Mouse (Mus musculus) gastrocnemius, adult 2 months (tissue): Measurements from ENCODE around the gene Crtam. TPM values are rescaled to one million over a fixed set of nuclear protein-coding genes. Genes with fewer than 3 reads are reported as not detected.

Source experiments
- DNase-seq: peaks from one replicate; pipeline ENCODE4 v3.0.0; 2022
- H3K27ac ChIP-seq: fragments of 200-600 bp; 2 replicates; pipeline ENCODE4 v1.8.1; 2022; ENCODE audit warnings: mild to moderate bottlenecking
- H3K4me3 ChIP-seq: fragments of 200-600 bp; 2 replicates; pipeline ENCODE4 v1.8.1; 2022; ENCODE audit warnings: mild to moderate bottlenecking, moderate library complexity
- CTCF ChIP-seq: fragments of 200-600 bp; IDR thresholded peaks from 2 replicates; pipeline ENCODE4 v1.8.1; 2022; ENCODE audit warnings: antibody characterized with exemption, mild to moderate bottlenecking, moderate library complexity
- intact Hi-C: fragments of 180-260 bp; cut with DNase I; formaldehyde crosslinking; loops from one replicate; pipeline ENCODE4 v1.15.1; 2025
- total RNA-seq, 2 experiments: library from RNA; stranded (reverse); gene quantifications; 2 replicates each; pipeline ENCODE4 v1.2.3; 2021

Gene Crtam
- total RNA-seq, 2 experiments from 2014 or later = not detected

DNA sequence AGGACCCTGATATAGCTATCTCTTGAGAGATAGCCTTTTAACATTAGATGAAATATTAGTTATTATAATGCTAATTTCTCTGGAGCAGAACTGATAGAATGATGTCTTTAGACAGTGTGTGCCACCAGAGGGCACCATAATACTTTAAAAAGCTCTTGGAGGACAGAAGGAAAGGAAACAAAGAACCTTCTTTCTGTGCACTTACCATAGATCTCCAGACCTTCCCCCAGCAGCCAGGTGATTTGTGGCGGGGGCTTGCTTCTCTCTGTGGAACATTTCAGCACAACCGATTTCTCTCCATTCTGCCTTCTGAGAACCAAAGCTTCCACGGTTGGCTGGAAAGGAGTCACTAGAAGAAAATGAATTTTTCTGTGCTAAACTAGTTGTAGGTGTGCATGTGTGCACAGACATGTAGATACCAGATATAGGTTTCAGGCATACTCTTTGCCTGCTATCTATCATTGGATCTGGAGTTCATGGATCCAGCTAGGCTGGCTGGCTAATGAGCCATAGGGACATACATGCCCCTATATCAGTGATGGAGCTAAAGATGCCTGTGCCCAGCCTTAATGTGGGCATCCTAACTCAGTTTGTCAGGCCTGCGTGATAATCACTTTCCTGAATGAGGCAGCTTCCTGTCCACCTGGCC, 14.4 kb downstream of the Crtam start:
- Histone ChIP-seq H3K4me3 (no peak overlapping the region), H3K27ac (no peak overlapping the region)
- TF ChIP-seq CTCF = peak; percentile 68
- peak; percentile 29 for DNase-seq
- intact Hi-C loops = loop anchor here (2.0 to 10.0 kb wide), 2 partner anchors 155 to 201 kb away; no protein-coding TSS in a partner anchor

DNA sequence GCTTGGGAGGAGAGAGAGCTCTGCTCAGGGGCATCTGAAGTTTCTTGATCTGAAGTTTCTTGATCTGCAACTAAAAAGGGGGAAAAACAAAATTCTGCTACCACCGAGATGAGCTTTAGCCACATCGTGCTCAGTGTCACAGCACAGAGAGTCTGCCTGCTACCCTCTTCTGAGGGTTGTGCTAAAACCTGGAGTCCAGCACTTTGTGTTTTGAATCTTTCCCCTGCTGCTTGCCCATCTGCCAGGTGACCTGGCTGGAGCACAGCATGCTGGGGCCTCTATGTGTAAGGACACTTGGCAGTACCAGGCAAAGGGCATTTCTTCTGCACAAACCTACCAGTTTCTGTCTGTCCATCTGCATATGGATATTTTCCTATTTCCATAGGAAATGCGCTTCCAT, 20.1 kb downstream of the Crtam start:
- no peak for TF ChIP-seq CTCF
- no peak for DNase-seq
- intact Hi-C loops = loop anchor here (10.0 kb wide), 1 partner anchor 150 kb away; no protein-coding TSS in a partner anchor
- Histone ChIP-seq H3K27ac (no peak overlapping the region), H3K4me3 (no peak overlapping the region)

DNA sequence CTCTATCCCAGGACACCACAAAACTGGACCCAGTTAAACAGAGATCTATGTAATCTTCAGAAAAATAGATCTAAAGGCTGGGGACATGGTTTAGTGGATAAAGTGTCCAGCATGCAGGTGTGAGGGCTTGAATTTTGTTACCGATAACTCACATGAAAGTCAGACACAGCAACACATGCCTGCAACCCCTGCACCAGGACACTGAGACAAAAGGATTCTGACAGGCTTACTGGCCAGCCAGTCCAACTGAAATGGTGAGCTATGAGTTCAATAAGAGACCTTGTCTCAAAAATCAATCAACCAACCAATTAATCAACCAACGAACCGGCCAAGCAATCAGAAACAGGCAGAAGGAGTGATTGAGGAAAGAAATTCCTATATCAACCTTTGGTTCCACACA, 20.7 kb downstream of the Crtam start:
- intact Hi-C loops = loop anchor here (10.0 kb wide), 1 partner anchor 149 kb away; no protein-coding TSS in a partner anchor
- Histone ChIP-seq H3K4me3 (no peak overlapping the region), H3K27ac (no peak overlapping the region)
- TF ChIP-seq CTCF = no peak
- DNase-seq = no peak

DNA sequence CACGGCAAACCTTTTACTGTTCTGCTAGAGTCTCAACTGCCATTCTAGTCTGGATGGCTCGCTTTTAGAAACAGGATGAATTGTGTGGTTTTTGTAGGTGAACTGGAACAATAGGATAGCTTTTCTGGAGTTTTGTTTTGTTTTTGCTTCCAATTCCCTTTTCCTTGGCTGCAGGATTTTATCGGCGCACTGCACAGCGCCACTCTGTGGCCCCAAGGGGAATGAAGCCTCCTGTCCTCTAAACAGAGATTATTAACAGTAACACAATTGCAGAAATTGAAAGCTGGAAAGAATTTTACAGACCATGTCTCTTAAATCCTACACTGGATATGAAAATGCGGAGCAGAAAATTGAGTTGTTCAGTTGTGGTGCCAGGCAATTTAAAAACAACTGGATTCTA, 21.9 kb downstream of the Crtam start:
- TF ChIP-seq CTCF = peak; percentile 71
- no peak for DNase-seq

DNA sequence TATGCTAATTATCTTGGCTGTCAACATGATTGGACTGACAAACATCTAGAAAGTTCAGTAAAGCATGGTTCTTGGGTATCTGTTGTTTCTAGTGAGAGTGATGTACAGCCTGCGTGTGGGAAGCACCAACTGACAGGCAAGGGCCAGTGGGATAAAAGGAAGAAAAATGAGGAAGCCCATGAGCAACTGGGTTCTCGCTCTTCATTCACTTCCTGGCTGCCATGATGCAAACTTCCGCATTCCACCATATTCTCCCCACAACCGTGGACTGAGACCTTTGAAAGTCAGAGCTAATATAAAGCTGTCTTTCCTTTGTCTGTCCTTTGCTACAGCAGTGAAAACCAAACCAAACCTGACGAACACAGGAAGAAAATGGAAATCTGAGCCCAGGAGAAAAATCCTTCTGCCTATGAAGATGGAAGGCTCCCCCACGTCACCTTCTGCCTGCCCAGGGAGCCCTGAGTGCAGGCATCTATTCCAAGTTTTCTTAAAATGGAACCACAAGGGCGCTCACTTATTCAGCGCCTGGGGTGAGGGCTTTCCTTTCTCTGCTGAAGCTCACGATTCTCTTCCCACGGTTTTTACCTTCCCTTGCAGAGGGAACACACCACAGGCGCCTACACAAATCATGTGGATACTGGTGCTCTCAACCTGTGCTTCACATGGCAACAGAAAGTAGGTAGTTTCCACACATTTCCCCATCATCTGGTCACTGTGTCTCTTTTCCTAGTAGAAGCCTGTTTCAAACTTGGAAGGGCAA, 30.2 kb downstream of the Crtam start:
- no peak for DNase-seq
- intact Hi-C loops = no loop called here
- no peak overlapping the region for H3K27ac ChIP-seq
- no peak for TF ChIP-seq CTCF
- no peak overlapping the region for H3K4me3 ChIP-seq

More for the DNA sequence above, 21.9 kb downstream of the Crtam start:
- intact Hi-C loops = loop anchor here (10.0 kb wide), 1 partner anchor 148 kb away; no protein-coding TSS in a partner anchor
- H3K27ac ChIP-seq = no peak overlapping the region
- H3K4me3 ChIP-seq = no peak overlapping the region

DNA sequence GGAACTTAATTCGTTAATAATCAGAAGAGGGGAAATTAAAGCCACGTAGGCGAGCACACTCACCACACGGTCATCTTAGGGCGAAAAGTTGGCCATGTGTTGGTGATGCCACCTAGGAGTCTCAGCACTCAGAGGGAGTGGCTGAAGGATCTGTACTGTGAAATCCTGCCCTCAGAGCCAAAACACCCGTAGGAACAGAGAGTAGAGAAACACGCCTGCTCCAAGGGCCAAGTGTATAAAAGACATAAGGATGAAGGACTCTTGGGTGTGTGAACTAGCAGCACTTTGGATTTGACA, 40.1 kb downstream of the Crtam start:
- Histone ChIP-seq H3K4me3 (no peak overlapping the region), H3K27ac (no peak overlapping the region)
- no peak for TF ChIP-seq CTCF
- DNase-seq = no peak
- intact Hi-C loops = no loop called here

DNA sequence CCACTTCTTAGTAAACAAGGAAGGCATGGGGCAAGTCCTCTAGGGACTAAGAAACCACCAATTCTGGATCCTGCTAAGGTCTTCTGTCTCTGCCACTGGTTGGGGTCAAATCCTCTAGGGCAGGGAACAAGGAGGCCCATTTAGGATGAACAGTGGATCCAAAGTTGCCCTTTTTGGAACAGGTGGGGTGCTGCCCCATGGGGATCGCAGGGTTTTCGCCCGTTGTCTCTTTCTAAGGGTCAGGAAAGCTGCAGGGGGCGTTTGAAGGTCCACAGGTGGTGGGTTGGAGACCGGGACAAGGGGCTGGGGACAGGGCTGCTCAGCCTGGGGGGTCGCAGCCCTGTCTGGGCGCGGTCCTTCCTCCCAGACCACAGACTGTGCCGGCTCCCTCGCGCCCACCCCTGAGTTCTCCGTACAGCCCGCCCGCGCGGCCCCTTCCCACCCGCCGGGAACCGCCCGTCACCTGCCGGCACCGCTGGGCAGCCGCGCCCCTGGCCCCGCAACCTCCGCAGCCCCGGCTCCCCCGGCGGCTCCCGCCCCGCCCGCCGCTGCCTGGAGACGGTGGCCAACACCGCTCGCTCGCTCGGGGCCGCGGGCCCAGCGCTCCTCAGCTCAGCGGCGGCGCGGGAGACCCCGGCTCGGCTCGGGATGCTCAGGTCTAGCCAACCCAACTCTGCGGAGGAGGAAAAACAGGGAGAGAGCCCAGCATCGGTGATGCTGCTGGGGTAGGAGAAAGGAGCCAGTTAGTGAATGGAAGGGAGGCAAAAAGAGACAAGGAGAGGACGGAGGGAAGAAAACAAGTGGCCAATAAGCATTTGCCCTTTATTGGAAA, 40.6 kb downstream of the Crtam start, which contains the start of gene Jhy:
Gene Jhy (minus strand): TSS at position 533 of the 832 bp plus-strand sequence.
- Histone ChIP-seq H3K27ac (no peak within 1 kb of the TSS), H3K4me3 (peak within 1 kb of the TSS; percentile 45)
- DNase-seq = no peak
- no peak for TF ChIP-seq CTCF
- intact Hi-C loops = no loop called here

DNA sequence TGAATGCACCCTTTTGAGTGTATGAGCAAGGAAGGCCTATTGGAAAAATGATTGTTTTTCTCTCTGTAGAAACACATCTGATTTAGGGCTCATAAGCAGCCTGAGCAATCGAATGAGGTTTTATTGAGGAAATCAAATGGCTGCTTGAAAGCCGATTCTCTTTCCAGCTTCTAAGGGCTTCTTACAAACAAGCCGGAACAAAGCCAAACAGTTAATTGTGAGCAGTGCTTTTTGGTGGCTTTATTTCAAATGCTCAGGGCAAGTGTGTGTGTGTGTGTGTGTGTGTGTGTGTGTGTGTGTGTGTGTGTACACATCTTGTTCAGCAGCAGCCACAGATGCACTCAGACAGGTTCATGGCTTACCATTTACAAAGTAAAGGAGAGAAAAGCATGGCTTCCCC, 43.0 kb downstream of the Crtam start:
- no peak overlapping the region for H3K27ac ChIP-seq
- intact Hi-C loops = no loop called here
- TF ChIP-seq CTCF = no peak
- H3K4me3 ChIP-seq = no peak overlapping the region
- no peak for DNase-seq

DNA sequence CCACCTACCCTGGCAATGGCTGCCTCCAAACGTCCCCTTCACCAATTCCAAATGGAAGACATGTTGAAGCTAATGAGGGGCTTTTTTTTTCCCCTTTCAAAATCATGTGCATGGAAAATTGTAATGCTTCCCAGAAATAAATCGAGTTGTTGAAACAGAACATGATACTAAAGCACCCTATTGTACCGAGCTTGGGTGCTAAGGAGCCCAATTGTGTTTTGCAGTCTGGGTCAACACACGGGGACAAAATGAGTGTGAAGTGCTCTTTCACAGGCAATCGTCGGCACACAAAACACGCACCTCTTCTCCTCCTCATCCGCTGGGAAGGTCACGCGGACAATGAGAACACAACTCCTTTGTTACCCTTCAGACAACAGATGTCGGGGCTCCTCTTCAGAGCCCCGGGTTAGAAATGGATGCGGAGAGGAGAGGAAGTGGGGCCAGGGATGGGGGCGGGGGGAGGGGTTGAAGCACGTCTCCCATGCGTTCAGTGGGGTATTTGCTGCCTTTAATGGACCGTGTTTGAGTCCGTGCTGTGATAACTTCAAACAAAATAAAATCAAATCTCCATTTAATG, 55.3 kb downstream of the Crtam start:
- intact Hi-C loops = no loop called here
- Histone ChIP-seq H3K4me3 (no peak overlapping the region), H3K27ac (no peak overlapping the region)
- no peak for TF ChIP-seq CTCF
- DNase-seq = no peak

DNA sequence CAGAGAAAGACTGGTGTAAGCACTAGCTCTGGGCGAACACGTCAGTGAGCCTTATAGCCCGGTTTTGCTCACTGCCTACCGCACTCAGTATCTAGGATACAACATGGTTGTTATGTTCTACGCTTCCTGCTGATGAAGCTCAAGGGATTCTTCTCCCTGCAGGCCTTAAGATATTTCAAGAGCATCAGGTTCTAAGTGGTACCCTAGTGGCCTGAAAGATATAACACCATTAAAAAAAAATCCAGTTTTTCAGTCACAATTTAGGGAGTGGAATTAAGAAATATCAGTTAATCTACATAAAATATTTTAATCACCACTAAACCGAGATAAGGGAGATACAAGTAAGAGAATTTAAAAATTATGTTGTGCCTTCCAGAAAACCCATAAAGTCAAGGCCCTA, 56.0 kb downstream of the Crtam start:
- intact Hi-C loops = no loop called here
- Histone ChIP-seq H3K27ac (no peak overlapping the region), H3K4me3 (no peak overlapping the region)
- DNase-seq = no peak
- no peak for TF ChIP-seq CTCF

DNA sequence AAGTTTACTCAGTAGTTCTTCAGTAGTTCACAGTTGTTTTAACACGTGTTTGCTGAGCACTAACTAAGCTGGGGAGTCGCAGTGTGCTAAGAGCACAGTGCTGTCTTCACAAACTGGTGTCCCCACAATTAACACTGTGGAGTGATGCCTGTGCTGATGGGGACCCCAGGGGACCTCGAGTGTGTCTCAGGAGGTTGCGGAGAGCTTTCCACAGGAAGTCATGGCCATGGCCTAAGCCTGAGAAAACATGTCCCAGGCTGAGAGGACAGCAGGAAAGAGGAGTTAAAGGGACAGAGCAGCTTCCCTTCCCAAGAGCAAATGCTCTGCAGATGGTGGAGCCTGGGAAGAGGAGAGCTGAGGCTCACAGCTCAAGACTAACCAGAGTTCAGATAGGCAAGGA, 57.3 kb downstream of the Crtam start:
- Histone ChIP-seq H3K27ac (no peak overlapping the region), H3K4me3 (no peak overlapping the region)
- DNase-seq = no peak
- intact Hi-C loops = no loop called here
- TF ChIP-seq CTCF = no peak

DNA sequence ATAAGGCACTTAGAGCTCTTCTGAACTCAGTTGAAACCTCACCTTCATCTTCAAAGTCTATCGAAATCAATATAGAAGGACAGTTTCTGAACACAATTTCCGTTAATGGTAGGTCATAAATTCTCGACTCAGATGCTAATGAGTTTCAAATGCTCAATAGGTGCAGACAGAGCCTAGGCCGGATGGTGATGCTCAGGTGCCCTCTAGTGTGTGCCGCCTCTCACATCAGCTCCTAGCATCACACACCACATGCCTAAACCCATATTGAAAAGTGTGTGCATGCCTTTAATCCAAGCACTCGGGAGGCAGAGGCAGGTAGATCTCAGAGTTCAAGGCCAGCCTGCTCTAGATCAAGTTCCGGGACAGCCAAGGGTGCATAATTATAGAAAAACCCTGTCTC, 67.0 kb downstream of the Crtam start:
- H3K27ac ChIP-seq = no peak overlapping the region
- no peak overlapping the region for H3K4me3 ChIP-seq
- no peak for DNase-seq
- peak; percentile 24; the same call in 1 of the 2 replicates for TF ChIP-seq CTCF
- intact Hi-C loops = no loop called here
